27 mouse cellular contexts compared by ENCODE assay signal in genomic region chr16:7354116-7354515, GRCm38 (mm10).
DNase-seq lines count a peak whose midpoint lies in the region; ATAC-seq lines count a peak whose summit lies in the region.
"Had no signal": no experiment of that assay in that cellular context is flagged by ENCODE, and none has a peak within 500 bp of the region (broad histone marks: within the 10 kb centered on the region; RNA-seq: fewer than 3 reads in every experiment).

No protein-coding gene starts in this region.

- no peak overlapping the region for H3K4me2 ChIP-seq in hindbrain, embryonic 15.5 days
- no peak overlapping the region for H3K4me2 ChIP-seq in forebrain, embryonic 11.5 days (ENCODE audit: low read depth, low read length, severe bottlenecking)
- H3K4me2 ChIP-seq: embryonic facial prominence, embryonic 12.5 days; embryonic facial prominence, embryonic 15.5 days; forebrain, embryonic 12.5 days; forebrain, embryonic 15.5 days; heart, embryonic 12.5 days; heart, embryonic 15.5 days; intestine, embryonic 15.5 days had no signal

- H3K9ac ChIP-seq in hindbrain, embryonic 15.5 days, result no peak overlapping the region
- H3K9ac ChIP-seq in forebrain, embryonic 11.5 days (ENCODE audit: low read length), result no peak overlapping the region
- H3K9ac ChIP-seq: embryonic facial prominence, embryonic 12.5 days; embryonic facial prominence, embryonic 15.5 days; forebrain, embryonic 12.5 days; forebrain, embryonic 15.5 days; heart, embryonic 12.5 days; heart, embryonic 15.5 days; intestine, embryonic 15.5 days had no signal

- DNase-seq in heart, adult 11 months, result peak; percentile 55
- no peak for DNase-seq in heart, adult 18-20 months
- DNase-seq in hindbrain, embryonic 10.5 days (ENCODE audit: low spot score), result no peak
- DNase-seq in retina, postnatal 1 day, result peak; percentile 30
- no peak for DNase-seq in retina, embryonic 14.5 days (ENCODE audit: low spot score)
- no peak for DNase-seq in spleen, adult 18-20 months
- no peak for DNase-seq in forebrain, embryonic 11.5 days (ENCODE audit: low spot score)
- DNase-seq: adrenal gland, postnatal 10 days; adrenal gland, postnatal 36 days; cerebellum, adult 11 months; cerebellum, adult 2 months; cerebellum, adult 9-11 months; cerebellum, postnatal 25 days; gastrocnemius, postnatal 10 days; gastrocnemius, postnatal 36 days; heart, postnatal 10 days; heart, postnatal 36 days had no signal

- H3K27me3 ChIP-seq in hindbrain, embryonic 15.5 days, result no peaks in the 10 kb centered on the region
- no peaks in the 10 kb centered on the region for H3K27me3 ChIP-seq in hindbrain, embryonic 10.5 days (ENCODE audit: insufficient read depth, poor library complexity, severe bottlenecking)
- H3K27me3 ChIP-seq in forebrain, embryonic 11.5 days (ENCODE audit: control insufficient read depth, insufficient read depth, low read length), result peaks cover 7% of the 10 kb centered on the region; the same call in 1 of the 2 replicates
- H3K27me3 ChIP-seq: embryonic facial prominence, embryonic 12.5 days; embryonic facial prominence, embryonic 15.5 days; heart, embryonic 12.5 days; heart, embryonic 15.5 days; intestine, embryonic 15.5 days; Patski had no signal

- H3K9me3 ChIP-seq in hindbrain, embryonic 15.5 days, result no peaks in the 10 kb centered on the region
- no peaks in the 10 kb centered on the region for H3K9me3 ChIP-seq in hindbrain, embryonic 10.5 days
- H3K9me3 ChIP-seq in forebrain, embryonic 11.5 days (ENCODE audit: control insufficient read depth, low read length), result no peaks in the 10 kb centered on the region
- H3K9me3 ChIP-seq: embryonic facial prominence, embryonic 12.5 days; embryonic facial prominence, embryonic 15.5 days; forebrain, embryonic 12.5 days; forebrain, embryonic 15.5 days; heart, embryonic 12.5 days; heart, embryonic 15.5 days; intestine, embryonic 15.5 days had no signal

- 58% methylated on average over 4 of the region's 4 CpGs for WGBS in hindbrain, embryonic 15.5 days
- WGBS in hindbrain, embryonic 10.5 days, result 78% methylated on average over 4 of the region's 4 CpGs
- WGBS in forebrain, embryonic 11.5 days, result 62% methylated on average over 4 of the region's 4 CpGs

- ATAC-seq in hindbrain, embryonic 15.5 days (ENCODE audit: low FRiP score, low read depth), result no peak
- no peak for ATAC-seq in forebrain, embryonic 11.5 days (replicated peaks; ENCODE audit: low FRiP score)
- ATAC-seq: forebrain, embryonic 15.5 days; hindbrain, embryonic 16.5 days; intestine, embryonic 15.5 days; Patski had no signal

- H3K27ac ChIP-seq in hindbrain, embryonic 15.5 days (replicated peaks), result peak overlapping the region; percentile 31; the same call in 1 of the 2 replicates
- no peak overlapping the region for H3K27ac ChIP-seq in hindbrain, embryonic 10.5 days
- no peak overlapping the region for H3K27ac ChIP-seq in forebrain, embryonic 11.5 days (ENCODE audit: low read depth, low read length)
- H3K27ac ChIP-seq: embryonic facial prominence, embryonic 12.5 days; embryonic facial prominence, embryonic 15.5 days; forebrain, embryonic 12.5 days; forebrain, embryonic 15.5 days; heart, embryonic 15.5 days; intestine, embryonic 15.5 days had no signal

- no peaks in the 10 kb centered on the region for H3K36me3 ChIP-seq in hindbrain, embryonic 15.5 days
- H3K36me3 ChIP-seq in hindbrain, embryonic 10.5 days, result no peaks in the 10 kb centered on the region
- no peaks in the 10 kb centered on the region for H3K36me3 ChIP-seq in forebrain, embryonic 11.5 days (ENCODE audit: control insufficient read depth, insufficient read depth, low read length)
- H3K36me3 ChIP-seq: embryonic facial prominence, embryonic 12.5 days; embryonic facial prominence, embryonic 15.5 days; forebrain, embryonic 12.5 days; forebrain, embryonic 15.5 days; heart, embryonic 12.5 days; heart, embryonic 15.5 days; intestine, embryonic 15.5 days had no signal

- H3K4me1 ChIP-seq in hindbrain, embryonic 15.5 days (replicated peaks), result peaks cover 16% of the 10 kb centered on the region
- H3K4me1 ChIP-seq in hindbrain, embryonic 10.5 days (replicated peaks), result peaks cover 23% of the 10 kb centered on the region
- H3K4me1 ChIP-seq in forebrain, embryonic 11.5 days (replicated peaks; ENCODE audit: control insufficient read depth, insufficient read depth, low read length), result no peaks in the 10 kb centered on the region
- H3K4me1 ChIP-seq: heart, embryonic 12.5 days; heart, embryonic 15.5 days; intestine, embryonic 15.5 days had no signal

- no peak overlapping the region for H3K4me3 ChIP-seq in hindbrain, embryonic 15.5 days
- no peak overlapping the region for H3K4me3 ChIP-seq in hindbrain, embryonic 10.5 days
- H3K4me3 ChIP-seq in forebrain, embryonic 11.5 days (ENCODE audit: low read depth, low read length), result no peak overlapping the region
- H3K4me3 ChIP-seq: embryonic facial prominence, embryonic 12.5 days; embryonic facial prominence, embryonic 15.5 days; forebrain, embryonic 12.5 days; forebrain, embryonic 15.5 days; heart, embryonic 12.5 days; heart, embryonic 15.5 days; intestine, embryonic 15.5 days had no signal

Comparison
In these comparisons a context has a peak if more than half of its experiments do, and no peak if none do; other contexts are left out.
1. DNase-seq: peak in heart, adult 11 months (single experiment) and retina, postnatal 1 day (single experiment); none in heart, adult 18-20 months (0 of 2), hindbrain, embryonic 10.5 days (single experiment), retina, embryonic 14.5 days (single experiment), spleen, adult 18-20 months (0 of 2) and forebrain, embryonic 11.5 days (single experiment).